Mouse (Mus musculus): ENCODE results near the gene Nol3. TPM values are rescaled to one million over a fixed set of nuclear protein-coding genes. Genes with fewer than 3 reads are reported as not detected.

Gene Nol3
- total and polyA plus RNA-seq, 3 experiments = 0.63 to 0.89 TPM; not detected in 1

- H3K4me3 ChIP-seq (ENCODE audit: control insufficient read depth in 1 of 2, insufficient read depth in 1 of 2, low read depth in 2 of 2, low read length in 2 of 2) = peak within 1 kb of the TSS; percentile 74 to 81
- peak within 1 kb of the TSS; percentile 45 for H3K27ac ChIP-seq (ENCODE audit: control insufficient read depth, low read depth, low read length)
- peak; percentile 66 for DNase-seq (ENCODE audit: low read depth, low spot score)
- peaks cover 2% of the 10 kb centered on the region for H3K79me2 ChIP-seq (ENCODE audit: control insufficient read depth, insufficient read depth, low read length, poor library complexity)
- H3K27me3 ChIP-seq (ENCODE audit: control insufficient read depth in 1 of 2, insufficient read depth in 2 of 2, low read length in 2 of 2) = no peaks in the 10 kb centered on the region
- H3K36me3 ChIP-seq (ENCODE audit: control insufficient read depth in 1 of 2, insufficient read depth in 2 of 2, low read length in 2 of 2) = peaks cover 0 to 10% of the 10 kb centered on the region in 2 experiments; a peak in 2 of 4 replicates
- H3K4me1 ChIP-seq (ENCODE audit: control insufficient read depth in 1 of 2, insufficient read depth in 2 of 2, low read length in 2 of 2) = peaks cover 7 to 16% of the 10 kb centered on the region in 2 experiments
- H3K9ac ChIP-seq (ENCODE audit: control insufficient read depth, low read depth, low read length, poor library complexity, severe bottlenecking) = peak within 1 kb of the TSS; percentile 96
- no peaks in the 10 kb centered on the region for H3K9me3 ChIP-seq (replicated peaks; ENCODE audit: insufficient read depth, low read length)
- TF ChIP-seq ZNF384 (IDR thresholded peaks at IDR 0.05; ENCODE audit: low read depth, low read length) = no peak
- TF ChIP-seq MAZ (IDR thresholded peaks at IDR 0.05; ENCODE audit: low read depth, low read length) = peak; percentile 85; the same call in 1 of the 2 replicates
- 0 out of 2 replicates have a peak, but pooled peaks have one; percentile 35 for TF ChIP-seq MAX (IDR thresholded peaks at IDR 0.05; ENCODE audit: low read length)
- TF ChIP-seq POLR2A (IDR thresholded peaks at IDR 0.05; ENCODE audit: control insufficient read depth in 1 of 2, insufficient read depth in 1 of 2, low read depth in 1 of 2, low read length in 2 of 2, poor library complexity in 1 of 2) = peak; percentile 65 to 78; a peak in 3 of 4 replicates
- TF ChIP-seq POLR2AphosphoS2 (IDR thresholded peaks at IDR 0.05; ENCODE audit: low read length) = peak; percentile 66; the same call in 1 of the 2 replicates
- peak; percentile 81; the same call in 1 of the 2 replicates for TF ChIP-seq UBTF (IDR thresholded peaks at IDR 0.05; ENCODE audit: borderline replicate concordance, insufficient read depth, low read depth, low read length)
- TF ChIP-seq NELFE (IDR thresholded peaks at IDR 0.05; ENCODE audit: low read depth, low read length) = peak; percentile 60
- no peak for TF ChIP-seq MYB (IDR thresholded peaks at IDR 0.05; ENCODE audit: low read depth, low read length)
- no peak for TF ChIP-seq CHD2 (IDR thresholded peaks at IDR 0.05; ENCODE audit: low read length)
- TF ChIP-seq GABPA (IDR thresholded peaks at IDR 0.05; ENCODE audit: low read depth, low read length) = no peak
- TF ChIP-seq HCFC1 (IDR thresholded peaks at IDR 0.05; ENCODE audit: low read depth, low read length) = no peak; the same call in 1 of the 2 replicates
- TF ChIP-seq SIN3A (IDR thresholded peaks at IDR 0.05; ENCODE audit: low read length) = peak; percentile 40; the same call in 1 of the 2 replicates
- no peak for TF ChIP-seq KAT2A (conservative IDR thresholded peaks at IDR 0.05; ENCODE audit: low read depth, low read length)
- 0 out of 2 replicates have a peak, but pooled peaks have one; percentile 19 for TF ChIP-seq NRF1 (IDR thresholded peaks at IDR 0.05; ENCODE audit: insufficient read depth, low read depth, low read length, poor library complexity, severe bottlenecking)
- TF ChIP-seq MXI1 (IDR thresholded peaks at IDR 0.05; ENCODE audit: low read depth, low read length) = peak; percentile 83
- 0 out of 2 replicates have a peak, but pooled peaks have one; percentile 14 for TF ChIP-seq TCF12 (IDR thresholded peaks at IDR 0.05; ENCODE audit: low read depth, low read length)
- TF ChIP-seq SMC3 (IDR thresholded peaks at IDR 0.05; ENCODE audit: low read depth, low read length) = no peak
- TF ChIP-seq TBP (IDR thresholded peaks at IDR 0.05; ENCODE audit: low read depth, low read length) = no peak
- TF ChIP-seq ZMIZ1 (IDR thresholded peaks at IDR 0.05; ENCODE audit: low read depth, low read length) = peak; percentile 41; the same call in 1 of the 2 replicates
Measured at GRCm38 (mm10) chr8:105269461-105269947, 6.4 kb upstream of the Nol3 start, which contains the start of gene Hsf4. Hsf4 (plus strand) TSS chr8:105269801.
